27 mouse cellular contexts compared by ENCODE assay signal in the genomic region with DNA sequence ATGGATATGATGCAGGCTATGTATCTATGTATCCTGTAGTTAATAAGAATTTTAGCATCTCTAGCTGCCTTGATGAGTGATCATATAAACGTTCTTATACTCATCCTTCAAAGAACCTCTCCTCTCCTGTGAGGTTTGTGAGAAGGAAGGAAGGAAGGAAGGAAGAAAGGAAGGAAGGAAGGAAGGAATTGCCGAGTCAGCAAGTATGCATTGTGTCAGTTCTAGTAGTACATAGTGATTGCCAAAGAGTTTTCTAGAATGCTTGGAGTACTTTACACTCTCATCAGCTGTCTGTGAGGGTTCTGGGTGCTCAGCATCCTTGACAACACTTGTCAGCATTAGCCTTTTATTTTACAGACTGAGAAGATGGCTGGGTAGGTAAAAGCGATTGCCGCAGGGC.
A peak's percentile ranks its signal among the peaks of the same experiment; 100 is the strongest.
DNase-seq lines count a peak whose midpoint lies in the region; ATAC-seq and TF ChIP-seq lines count a peak whose summit lies in the region.
"Had no signal": no experiment of that assay in that cellular context is flagged by ENCODE, and none has a peak within 500 bp of the region (broad histone marks: within the 10 kb centered on the region; RNA-seq: fewer than 3 reads in every experiment).

No protein-coding gene starts in this region.

- no peak for TF ChIP-seq POLR2A in CH12.LX (IDR thresholded peaks at IDR 0.05; ENCODE audit: low read depth, low read length)
- no peak for TF ChIP-seq POLR2A in MEL (IDR thresholded peaks at IDR 0.05; ENCODE audit: control insufficient read depth in 1 of 2, insufficient read depth in 1 of 2, low read depth in 1 of 2, low read length in 2 of 2, poor library complexity in 1 of 2)

- no peak overlapping the region for H3K9ac ChIP-seq in kidney, embryonic 15.5 days
- no peak overlapping the region for H3K9ac ChIP-seq in kidney, embryonic 16.5 days (replicated peaks; ENCODE audit: low read length)
- H3K9ac ChIP-seq in CH12.LX (ENCODE audit: insufficient read depth, low read depth) (no peak overlapping the region), MEL (ENCODE audit: control insufficient read depth, low read depth, low read length, poor library complexity, severe bottlenecking) (no peak overlapping the region)
- H3K9ac ChIP-seq: embryonic facial prominence, embryonic 13.5 days; embryonic facial prominence, embryonic 15.5 days; forebrain, embryonic 12.5 days had no signal

- dilution Hi-C loops in CH12.LX (cut with MboI; ENCODE audit: extremely low pct_ligation_motif_present, extremely low pct_unique_long_range_greater_than_20kb, low sequenced_read_pairs) = no loop called here

- WGBS in kidney, embryonic 15.5 days = 81% methylated on average over 4 of the region's 4 CpGs
- 84% methylated on average over 4 of the region's 4 CpGs for WGBS in kidney, embryonic 16.5 days

- TF ChIP-seq EP300 in CH12.LX (IDR thresholded peaks at IDR 0.05; ENCODE audit: low read length) (no peak), MEL (IDR thresholded peaks at IDR 0.05; ENCODE audit: low read depth in 1 of 2, low read length in 2 of 2) (no peak)

- TF ChIP-seq CTCF in gastrocnemius, adult 2 months (IDR thresholded peaks at IDR 0.05) = no peak
- TF ChIP-seq CTCF in CH12.LX (conservative IDR thresholded peaks at IDR 0.05 in 1 of 2, IDR thresholded peaks at IDR 0.05 in 1 of 2; ENCODE audit: low read depth in 2 of 2, low read length in 2 of 2) (no peak), MEL (IDR thresholded peaks at IDR 0.05 in 2 of 3, conservative IDR thresholded peaks at IDR 0.05 in 1 of 3; ENCODE audit: control insufficient read depth in 1 of 3, insufficient read depth in 1 of 3, low read depth in 2 of 3, low read length in 3 of 3, poor library complexity in 1 of 3, severe bottlenecking in 1 of 3) (no peak)

- H3K79me2 ChIP-seq in CH12.LX (replicated peaks; ENCODE audit: control insufficient read depth, extremely low read depth, insufficient read depth, poor library complexity, severe bottlenecking) = no peaks in the 10 kb centered on the region
- no peaks in the 10 kb centered on the region for H3K79me2 ChIP-seq in MEL (ENCODE audit: control insufficient read depth, insufficient read depth, low read length, poor library complexity)

- no peak for DNase-seq in gastrocnemius, adult 2 months
- no peak for DNase-seq in gastrocnemius, postnatal 14 days
- no peak for DNase-seq in CH12.LX (ENCODE audit: extremely low read depth)
- no peak for DNase-seq in MEL (ENCODE audit: low read depth, low spot score)
- no peak for DNase-seq in layer of hippocampus, adult 18-20 months (ENCODE audit: low spot score in 2 of 2)
- DNase-seq: adrenal gland, adult 2 months; adrenal gland, postnatal 10 days; adrenal gland, postnatal 25 days; B cell, adult 2 months; cerebellum, adult 11 months; cerebellum, adult 18-20 months; cerebellum, adult 8-10 months; cerebellum, adult 9-11 months; cerebellum, postnatal 14 days; cerebellum, postnatal 36 days; embryo, embryonic 11 days had no signal

- H3K9me3 ChIP-seq in kidney, embryonic 15.5 days (replicated peaks) = no peaks in the 10 kb centered on the region
- no peaks in the 10 kb centered on the region for H3K9me3 ChIP-seq in kidney, embryonic 16.5 days (ENCODE audit: low read length)
- H3K9me3 ChIP-seq in CH12.LX (replicated peaks; ENCODE audit: low read length) = no peaks in the 10 kb centered on the region
- H3K9me3 ChIP-seq in MEL (replicated peaks; ENCODE audit: insufficient read depth, low read length) = no peaks in the 10 kb centered on the region
- H3K9me3 ChIP-seq: embryonic facial prominence, embryonic 13.5 days; embryonic facial prominence, embryonic 15.5 days; forebrain, embryonic 10.5 days; forebrain, embryonic 12.5 days had no signal

- no peak for ATAC-seq in kidney, embryonic 15.5 days (replicated peaks; ENCODE audit: low FRiP score)
- no peak for ATAC-seq in kidney, embryonic 16.5 days (ENCODE audit: low FRiP score, low TSS enrichment)
- ATAC-seq: CD4-positive, CD25-positive, alpha-beta regulatory T cell, adult 4 months; forebrain, embryonic 14.5 days; forebrain, embryonic 16.5 days had no signal

- no peaks in the 10 kb centered on the region for H3K27me3 ChIP-seq in kidney, embryonic 15.5 days
- H3K27me3 ChIP-seq in kidney, embryonic 16.5 days (ENCODE audit: insufficient read depth, low read length) = no peaks in the 10 kb centered on the region
- H3K27me3 ChIP-seq in CH12.LX (replicated peaks) (no peaks in the 10 kb centered on the region), MEL (ENCODE audit: control insufficient read depth in 1 of 2, insufficient read depth in 2 of 2, low read length in 2 of 2) (no peaks in the 10 kb centered on the region)
- H3K27me3 ChIP-seq: embryonic facial prominence, embryonic 13.5 days; embryonic facial prominence, embryonic 15.5 days; forebrain, embryonic 12.5 days had no signal

- intact Hi-C loops in gastrocnemius, adult 2 months (cut with DNase I) = no loop called here
- intact Hi-C loops in gastrocnemius, postnatal 14 days (cut with DNase I; ENCODE audit: low total_unique reads) = no loop called here

- no peak overlapping the region for H3K4me3 ChIP-seq in gastrocnemius, adult 2 months
- H3K4me3 ChIP-seq in kidney, embryonic 15.5 days (replicated peaks) = no peak overlapping the region
- no peak overlapping the region for H3K4me3 ChIP-seq in kidney, embryonic 16.5 days (ENCODE audit: low read length)
- no peak overlapping the region for H3K4me3 ChIP-seq in CH12.LX (replicated peaks in 1 of 3; ENCODE audit: low read depth in 2 of 3, low read length in 2 of 3, poor library complexity in 1 of 3)
- H3K4me3 ChIP-seq in MEL (ENCODE audit: control insufficient read depth in 1 of 2, insufficient read depth in 1 of 2, low read depth in 2 of 2, low read length in 2 of 2) = no peak overlapping the region
- H3K4me3 ChIP-seq: embryonic facial prominence, embryonic 13.5 days; embryonic facial prominence, embryonic 15.5 days; erythroblast, embryonic 14.5 days; forebrain, embryonic 10.5 days; forebrain, embryonic 12.5 days had no signal

- TF ChIP-seq RAD21 in CH12.LX (IDR thresholded peaks at IDR 0.05; ENCODE audit: low read depth, low read length) (no peak), MEL (IDR thresholded peaks at IDR 0.05; ENCODE audit: low read depth, low read length) (no peak)

- in situ Hi-C loops in CH12.LX (cut with MboI; ENCODE audit: low pct_ligation_motif_present, low pct_unique_long_range_greater_than_20kb, low sequenced_read_pairs) = no loop called here

- peak overlapping the region; percentile 41 for H3K27ac ChIP-seq in gastrocnemius, adult 2 months
- H3K27ac ChIP-seq in kidney, embryonic 15.5 days = peak overlapping the region; percentile 24; the same call in 1 of the 2 replicates
- H3K27ac ChIP-seq in kidney, embryonic 16.5 days (ENCODE audit: low read length) = no peak overlapping the region; the same call in 1 of the 2 replicates
- H3K27ac ChIP-seq in CH12.LX (ENCODE audit: insufficient read depth, low read depth) (no peak overlapping the region), MEL (ENCODE audit: control insufficient read depth, low read depth, low read length) (no peak overlapping the region)
- H3K27ac ChIP-seq: embryonic facial prominence, embryonic 13.5 days; embryonic facial prominence, embryonic 15.5 days; forebrain, embryonic 10.5 days; forebrain, embryonic 12.5 days had no signal

- H3K36me3 ChIP-seq in kidney, embryonic 15.5 days = no peaks in the 10 kb centered on the region
- no peaks in the 10 kb centered on the region for H3K36me3 ChIP-seq in kidney, embryonic 16.5 days (ENCODE audit: insufficient read depth, low read length)
- H3K36me3 ChIP-seq in CH12.LX (replicated peaks in 1 of 2; ENCODE audit: control insufficient read depth in 1 of 2, insufficient read depth in 1 of 2, low read length in 1 of 2) (no peaks in the 10 kb centered on the region), MEL (ENCODE audit: control insufficient read depth in 1 of 2, insufficient read depth in 2 of 2, low read length in 2 of 2) (no peaks in the 10 kb centered on the region)
- H3K36me3 ChIP-seq: embryonic facial prominence, embryonic 13.5 days; embryonic facial prominence, embryonic 15.5 days; forebrain, embryonic 12.5 days; G1E had no signal

- peaks cover 73% of the 10 kb centered on the region for H3K4me1 ChIP-seq in kidney, embryonic 15.5 days
- H3K4me1 ChIP-seq in kidney, embryonic 16.5 days (ENCODE audit: insufficient read depth, low read length) = peaks cover 63% of the 10 kb centered on the region
- H3K4me1 ChIP-seq in CH12.LX (ENCODE audit: control insufficient read depth in 1 of 2, insufficient read depth in 2 of 2) (no peaks in the 10 kb centered on the region; a peak in 1 of 4 replicates), MEL (ENCODE audit: control insufficient read depth in 1 of 2, insufficient read depth in 2 of 2, low read length in 2 of 2) (no peaks in the 10 kb centered on the region)

- H3K4me2 ChIP-seq in kidney, embryonic 15.5 days = no peak overlapping the region
- H3K4me2 ChIP-seq in kidney, embryonic 16.5 days (replicated peaks; ENCODE audit: low read depth, low read length) = no peak overlapping the region
- H3K4me2 ChIP-seq in CH12.LX (ENCODE audit: insufficient read depth, low read depth, poor library complexity, severe bottlenecking) = no peak overlapping the region
- H3K4me2 ChIP-seq: embryonic facial prominence, embryonic 13.5 days; embryonic facial prominence, embryonic 15.5 days; forebrain, embryonic 12.5 days had no signal

TF ChIP-seq in CH12.LX, 34 proteins besides CTCF, POLR2A, EP300 and RAD21:
- TF ChIP-seq HCFC1 (IDR thresholded peaks at IDR 0.05; ENCODE audit: low read depth, low read length) = no peak
- TF ChIP-seq MAFK (IDR thresholded peaks at IDR 0.05; ENCODE audit: insufficient replicate concordance, low read length) = peak; percentile 88

TF ChIP-seq in MEL, 35 proteins besides CTCF, POLR2A, EP300 and RAD21:
- TF ChIP-seq KAT2A (conservative IDR thresholded peaks at IDR 0.05; ENCODE audit: low read depth, low read length) (no peak), MAFK (IDR thresholded peaks at IDR 0.05; ENCODE audit: borderline replicate concordance, low read depth, low read length) (peak; percentile 61; the same call in 1 of the 2 replicates), POLR2AphosphoS2 (IDR thresholded peaks at IDR 0.05; ENCODE audit: low read length) (no peak), MYC (IDR thresholded peaks at IDR 0.05; ENCODE audit: low read depth, low read length) (no peak), UBTF (IDR thresholded peaks at IDR 0.05; ENCODE audit: borderline replicate concordance, insufficient read depth, low read depth, low read length) (no peak), ZMIZ1 (IDR thresholded peaks at IDR 0.05; ENCODE audit: low read depth, low read length) (no peak)
TF ChIP-seq in MEL: peak in this region for 1.

Comparison
In these comparisons a context has a peak if more than half of its experiments do, and no peak if none do; other contexts are left out.
1. H3K27ac ChIP-seq: peak in gastrocnemius, adult 2 months (single experiment) and kidney, embryonic 15.5 days (single experiment); none in kidney, embryonic 16.5 days (single experiment), CH12.LX (single experiment) and MEL (single experiment).